Mouse (Mus musculus) CD4-positive, CD25-positive, alpha-beta regulatory T cell, adult 2 months (primary cell): Measurements from ENCODE around the gene Setd5.

ENCODE experiments used
- DNase-seq: peaks from one replicate; pipeline ENCODE4 v3.0.0-alpha.2; 2012; ENCODE audit warnings: low read depth, low spot score

The Setd5 gene

GRCm38 (mm10) chr6:113133360-113133759 lies 56.2 kb downstream of the Setd5 start:
- no peak for DNase-seq

- DNase-seq = no peak
These were observed 64.4 kb downstream of the Setd5 start for GRCm38 (mm10) chr6:113141389-113142094.

- no peak for DNase-seq
These were observed 67.6 kb downstream of the Setd5 start for GRCm38 (mm10) chr6:113144764-113145163.

GRCm38 (mm10) chr6:113145249-113145648 lies 68.1 kb downstream of the Setd5 start:
- no peak for DNase-seq

GRCm38 (mm10) chr6:113154071-113154470 lies 76.9 kb downstream of the Setd5 start:
- DNase-seq = no peak

GRCm38 (mm10) chr6:113154886-113155285 lies 77.7 kb downstream of the Setd5 start:
- DNase-seq = no peak

- no peak for DNase-seq
These were observed 78.9 kb downstream of the Setd5 start for GRCm38 (mm10) chr6:113156064-113156463.

- DNase-seq = no peak
These were observed 82.9 kb downstream of the Setd5 start for GRCm38 (mm10) chr6:113160106-113160505.

- DNase-seq = no peak
These were observed 84.8 kb downstream of the Setd5 start for GRCm38 (mm10) chr6:113161982-113162381.

GRCm38 (mm10) chr6:113163513-113163912 lies 86.3 kb downstream of the Setd5 start:
- DNase-seq = no peak

- DNase-seq = peak; percentile 17
These were observed 89.6 kb downstream of the Setd5 start for GRCm38 (mm10) chr6:113166661-113167251.

- no peak for DNase-seq
These were observed 91.3 kb downstream of the Setd5 start for GRCm38 (mm10) chr6:113168316-113168975.

- no peak for DNase-seq
These were observed 92.7 kb downstream of the Setd5 start for GRCm38 (mm10) chr6:113169852-113170251.

- no peak for DNase-seq
These were observed 93.5 kb downstream of the Setd5 start for GRCm38 (mm10) chr6:113170651-113171050.

GRCm38 (mm10) chr6:113172011-113172410 lies 94.8 kb downstream of the Setd5 start:
- DNase-seq = no peak

GRCm38 (mm10) chr6:113172568-113172967 lies 95.4 kb downstream of the Setd5 start:
- DNase-seq = peak; percentile 80

- no peak for DNase-seq
These were observed 98.3 kb downstream of the Setd5 start for GRCm38 (mm10) chr6:113175469-113175868.

GRCm38 (mm10) chr6:113176613-113177012 lies 99.4 kb downstream of the Setd5 start:
- DNase-seq = no peak

- no peak for DNase-seq
These were observed 101.4 kb downstream of the Setd5 start for GRCm38 (mm10) chr6:113178286-113179194.

GRCm38 (mm10) chr6:113179195-113179733 lies 102.1 kb downstream of the Setd5 start:
- DNase-seq = no peak

GRCm38 (mm10) chr6:113184163-113184562 lies 107.0 kb downstream of the Setd5 start:
- DNase-seq = no peak
